Mouse (Mus musculus): ENCODE measurements around the gene Ankar.

- no peak for TF ChIP-seq CTCF (IDR thresholded peaks at IDR 0.05; ENCODE audit: control insufficient read depth, insufficient read depth, insufficient replicate concordance, low read depth, low read length)
- TF ChIP-seq POLR2A (IDR thresholded peaks at IDR 0.05; ENCODE audit: control insufficient read depth, low read depth, low read length), result no peak
Measured at GRCm38 (mm10) chr1:72715593-72716361, 15.4 kb upstream of the Ankar start.

All from testis, adult 2 months (tissue).